Mouse (Mus musculus) heart, embryonic 11.5 days (tissue): ENCODE results near the gene Nectin4. TPM values are rescaled to one million over a fixed set of nuclear protein-coding genes. Genes with fewer than 3 reads are reported as not detected.

Source experiments
- polyA plus RNA-seq: library from polyadenylated mRNA; unstranded; fragments of >200 nt; fragmentation: Nextera tagmentation; extraction: Ambion mirVana; gene quantifications from 2 replicates; pipeline ENCODE4 v1.2.1, GENCODE M21; 2014

Gene Nectin4
- polyA plus RNA-seq, 1 experiment from 2014 or later: 0.20 TPM

Other genes with a start within 250 kb of the Nectin4 start
- 426 and 502 TPM in 2 replicates for gene Sdhc, start 219.5 kb upstream of the Nectin4 start, polyA plus RNA-seq
- gene Mpz, start 219.4 kb upstream of the Nectin4 start, polyA plus RNA-seq: 0.30 TPM in 1 of 2 replicates, not detected in the other
- 36.2 and 40.0 TPM in 2 replicates for gene Pcp4l1, start 173.8 kb upstream of the Nectin4 start, polyA plus RNA-seq
- 0.11 and 0.19 TPM in 2 replicates for gene Nr1i3, start 156.1 kb upstream of the Nectin4 start, polyA plus RNA-seq
- gene Tomm40l, start 147.6 kb upstream of the Nectin4 start, polyA plus RNA-seq: 44.1 and 53.2 TPM in 2 replicates
- gene Apoa2, start 145.0 kb upstream of the Nectin4 start, polyA plus RNA-seq: 13.6 and 55.4 TPM in 2 replicates
- gene Fcer1g, start 135.7 kb upstream of the Nectin4 start, polyA plus RNA-seq: 12.1 and 18.4 TPM in 2 replicates
- gene Adamts4, start 119.7 kb upstream of the Nectin4 start, polyA plus RNA-seq: 1.5 and 1.7 TPM in 2 replicates
- 446 and 471 TPM in 2 replicates for gene Ndufs2, start 118.7 kb upstream of the Nectin4 start, polyA plus RNA-seq
- 48.4 and 49.4 TPM in 2 replicates for gene B4galt3, start 99.8 kb upstream of the Nectin4 start, polyA plus RNA-seq
- 59.9 and 60.7 TPM in 2 replicates for gene Ppox, start 88.9 kb upstream of the Nectin4 start, polyA plus RNA-seq
- 51.2 TPM in 2 replicates for gene Usp21, start 82.1 kb upstream of the Nectin4 start, polyA plus RNA-seq
- 90.3 and 92.9 TPM in 2 replicates for gene Ufc1, start 75.1 kb upstream of the Nectin4 start, polyA plus RNA-seq
- gene Dedd, start 41.0 kb upstream of the Nectin4 start, polyA plus RNA-seq: 40.4 and 45.4 TPM in 2 replicates
- 24.8 and 30.9 TPM in 2 replicates for gene Nit1, start 24.5 kb upstream of the Nectin4 start, polyA plus RNA-seq
- gene Pfdn2, start 24.4 kb upstream of the Nectin4 start, polyA plus RNA-seq: 49.5 and 51.3 TPM in 2 replicates
- gene Klhdc9, start 9.3 kb upstream of the Nectin4 start, polyA plus RNA-seq: 0.49 and 0.51 TPM in 2 replicates
- gene Arhgap30, start 18.9 kb downstream of the Nectin4 start, polyA plus RNA-seq: 0.18 and 0.44 TPM in 2 replicates
- gene Usf1, start 41.2 kb downstream of the Nectin4 start, polyA plus RNA-seq: 53.3 and 68.2 TPM in 2 replicates
- 0.45 and 1.7 TPM in 2 replicates for gene Tstd1, start 48.8 kb downstream of the Nectin4 start, polyA plus RNA-seq
- 64.1 and 65.7 TPM in 2 replicates for gene F11r, start 67.4 kb downstream of the Nectin4 start, polyA plus RNA-seq
- 12.3 and 12.7 TPM in 2 replicates for gene Alyref2, start 133.4 kb downstream of the Nectin4 start, polyA plus RNA-seq
- not detected in 2 replicates for gene Itln1, start 165.2 kb downstream of the Nectin4 start, polyA plus RNA-seq
- gene Cd244a, start 189.1 kb downstream of the Nectin4 start, polyA plus RNA-seq: not detected in 2 replicates
- gene Ly9, start 237.3 kb downstream of the Nectin4 start, polyA plus RNA-seq: not detected in 2 replicates